Mouse (Mus musculus) forebrain, embryonic 12.5 days (tissue): ENCODE results near the gene Hamp. TPM values are rescaled to one million over a fixed set of nuclear protein-coding genes. Genes with fewer than 3 reads are reported as not detected.
"Not testable (repeated sequence)": the region's sequence is repeated elsewhere in the genome, so short reads cannot be mapped to it uniquely, and the experiment has no call there.

ENCODE experiments used
- ATAC-seq: fragments of 200-750 bp; cut with Nextera tagmentation; 2 replicates; pipeline ENCODE4 v1.8.0; 2017; ENCODE audit warnings: moderate TSS enrichment; ENCODE audit not compliant: low FRiP score
- H3K27ac ChIP-seq: fragments of 300-500 bp; sonication (generic); 2 replicates; pipeline ENCODE4 v1.5.1; 2016; ENCODE audit warnings: mild to moderate bottlenecking
- H3K27me3 ChIP-seq: fragments of 300-500 bp; sonication (generic); 2 replicates; pipeline ENCODE4 v1.6.1; 2016; ENCODE audit warnings: mild to moderate bottlenecking
- H3K36me3 ChIP-seq: fragments of 300-500 bp; sonication (generic); replicated peaks from 2 replicates; pipeline ENCODE4 v1.6.1; 2016; ENCODE audit warnings: mild to moderate bottlenecking
- H3K4me1 ChIP-seq: fragments of 300-500 bp; sonication (generic); 2 replicates; pipeline ENCODE4 v1.6.1; 2016
- H3K4me2 ChIP-seq: fragments of 300-500 bp; sonication (generic); 2 replicates; pipeline ENCODE4 v1.6.1; 2016; ENCODE audit warnings: mild to moderate bottlenecking, moderate library complexity
- H3K4me3 ChIP-seq: fragments of 300-500 bp; sonication (generic); replicated peaks from 2 replicates; pipeline ENCODE4 v1.5.1; 2016; ENCODE audit warnings: mild to moderate bottlenecking
- H3K9ac ChIP-seq: fragments of 300-500 bp; sonication (generic); 2 replicates; pipeline ENCODE4 v1.6.1; 2016; ENCODE audit warnings: mild to moderate bottlenecking
- H3K9me3 ChIP-seq: fragments of 300-500 bp; sonication (generic); 2 replicates; pipeline ENCODE4 v1.6.1; 2016
- WGBS: fragments of 180-500 bp; shearing (Covaris S2); methylation state at CpG from one replicate; pipeline ENCODE4 v1.1.7; 2016; 5-methylcytosine and 5-hydroxymethylcytosine counted together
- polyA plus RNA-seq: library from polyadenylated mRNA; unstranded; fragments of >200 nt; fragmentation: Nextera tagmentation; extraction: Ambion mirVana; gene quantifications from 2 replicates; pipeline ENCODE4 v1.2.1, GENCODE M21; 2016

Gene Hamp
- polyA plus RNA-seq, 1 experiment from 2014 or later: not detected

DNA sequence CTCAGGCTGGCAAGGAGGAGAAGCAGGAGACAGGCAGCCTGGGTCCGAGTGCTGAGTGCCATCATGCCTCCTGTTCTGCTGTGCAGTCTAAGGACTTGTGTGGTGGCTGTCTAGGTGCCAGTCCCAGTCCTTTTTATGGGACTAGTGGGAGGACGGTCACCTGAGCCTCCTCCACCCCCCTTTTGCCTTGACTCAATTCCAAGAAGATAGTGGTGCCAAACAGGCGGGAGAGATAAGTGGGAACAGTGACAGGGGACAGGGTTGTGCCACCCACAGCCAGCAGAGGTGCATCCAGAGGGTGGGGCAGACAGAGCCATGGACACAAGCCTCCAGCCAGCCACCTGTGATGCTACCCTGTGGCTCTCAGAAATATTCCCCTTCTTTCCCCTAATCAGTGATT lies 19.8 kb downstream of the Hamp start:
- Histone ChIP-seq H3K4me1 (no peaks in the 10 kb centered on the region), H3K27me3 (no peaks in the 10 kb centered on the region), H3K4me3 (no peak overlapping the region), H3K9me3 (no peaks in the 10 kb centered on the region), H3K9ac (no peak overlapping the region), H3K27ac (no peak overlapping the region), H3K36me3 (no peaks in the 10 kb centered on the region), H3K4me2 (no peak overlapping the region)
- 69% methylated on average over 3 of the region's 3 CpGs for WGBS
- ATAC-seq: no peak

DNA sequence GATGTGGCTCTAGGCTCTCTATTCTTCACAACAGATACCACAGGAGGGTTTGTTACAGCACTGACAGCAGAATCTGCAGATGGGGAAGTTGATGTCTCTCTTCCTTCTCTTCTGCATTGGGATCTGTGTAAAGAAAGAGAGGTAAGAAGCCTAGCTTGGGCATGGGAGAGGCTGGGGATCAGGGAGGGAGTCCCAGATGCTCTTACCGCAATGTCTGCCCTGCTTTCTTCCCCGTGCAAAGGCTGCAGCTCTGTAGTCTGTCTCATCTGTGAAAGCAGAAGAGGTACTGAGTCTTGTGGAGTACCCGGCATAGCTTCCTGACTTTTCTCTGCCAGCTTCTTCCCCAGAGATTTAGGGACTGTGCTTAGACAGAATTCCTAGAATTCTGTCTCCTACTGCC lies 21.3 kb downstream of the Hamp start:
- H3K4me1 ChIP-seq, H3K27me3 ChIP-seq, H3K9me3 ChIP-seq, H3K4me2 ChIP-seq, ATAC-seq, H3K9ac ChIP-seq, H3K27ac ChIP-seq, H3K4me3 ChIP-seq, H3K36me3 ChIP-seq: not testable (repeated sequence)
- 46% methylated on average over 3 of the region's 3 CpGs for WGBS

DNA sequence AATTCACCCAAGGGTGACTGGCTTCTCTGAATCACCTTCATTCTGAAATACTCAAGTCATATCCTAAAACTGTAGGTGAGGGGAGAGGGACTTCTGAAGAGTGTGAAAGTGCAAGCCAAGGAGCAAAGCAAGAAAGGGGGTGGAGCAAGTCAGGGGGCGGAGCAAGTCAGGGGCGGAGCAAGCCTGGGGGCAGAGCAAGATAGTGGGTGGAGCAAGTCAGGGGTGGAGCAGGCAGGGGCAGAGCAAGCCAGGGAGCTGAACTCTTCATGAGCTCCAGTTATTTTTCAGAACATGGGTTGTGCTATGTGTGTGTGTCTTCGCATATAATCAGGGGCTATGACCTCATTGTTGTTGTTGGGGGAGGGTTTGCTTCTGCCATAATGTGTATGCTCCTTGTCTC lies 23.6 kb downstream of the Hamp start:
- Histone ChIP-seq H3K9ac (no peak overlapping the region), H3K9me3 (no peaks in the 10 kb centered on the region), H3K4me2 (no peak overlapping the region), H3K36me3 (no peaks in the 10 kb centered on the region), H3K27ac (no peak overlapping the region), H3K4me1 (peaks cover 4% of the 10 kb centered on the region), H3K4me3 (no peak overlapping the region), H3K27me3 (no peaks in the 10 kb centered on the region)
- WGBS: 78% methylated on average over 3 of the region's 3 CpGs
- ATAC-seq: no peak

DNA sequence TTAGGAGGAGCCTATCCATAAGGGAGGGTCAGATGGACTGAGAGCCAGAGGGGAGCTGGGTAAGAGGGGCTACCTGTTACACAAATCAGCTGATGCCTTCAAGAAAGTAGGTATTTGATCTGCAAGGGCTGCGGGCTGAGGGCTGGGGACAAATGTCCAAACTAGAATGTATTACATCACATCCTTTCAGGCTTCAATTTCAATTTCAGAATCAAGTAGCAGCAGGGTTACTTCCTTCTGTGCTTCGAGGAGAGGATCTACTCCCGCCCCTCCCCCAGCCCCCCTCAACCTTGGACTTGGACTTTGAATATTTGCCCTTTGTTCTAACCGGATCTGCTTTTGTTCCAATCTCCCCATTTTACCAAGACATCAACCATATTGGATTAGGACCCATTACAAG lies 26.6 kb downstream of the Hamp start:
- peaks cover 4% of the 10 kb centered on the region for H3K4me1 ChIP-seq
- no peak overlapping the region for H3K9ac ChIP-seq
- no peaks in the 10 kb centered on the region for H3K36me3 ChIP-seq
- no peak overlapping the region for H3K4me2 ChIP-seq
- H3K4me3 ChIP-seq: no peak overlapping the region
- H3K9me3 ChIP-seq: no peaks in the 10 kb centered on the region
- H3K27me3 ChIP-seq: no peaks in the 10 kb centered on the region
- 48% methylated on average over 4 of the region's 4 CpGs for WGBS
- H3K27ac ChIP-seq: no peak overlapping the region
- ATAC-seq: no peak

DNA sequence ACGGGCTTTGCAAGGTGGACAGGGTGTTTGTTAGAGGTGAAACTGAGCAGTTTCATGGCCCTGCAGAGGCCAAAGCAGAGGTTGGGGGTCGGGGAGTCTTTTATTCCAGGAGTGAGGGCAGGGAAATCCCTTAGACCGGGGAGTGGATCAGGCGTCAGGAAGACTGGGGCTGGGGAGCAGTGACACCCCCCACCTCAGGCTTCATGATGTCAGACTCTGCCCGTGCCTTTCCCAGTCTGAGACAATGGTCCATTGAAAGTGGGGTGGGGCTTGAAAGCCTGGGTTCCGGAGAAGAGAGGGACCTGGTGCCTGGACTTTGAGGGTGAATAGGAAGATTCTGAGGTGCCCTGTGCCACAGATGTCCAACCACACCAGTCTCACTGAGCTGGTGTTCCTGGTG lies 27.1 kb downstream of the Hamp start:
- Histone ChIP-seq H3K27ac (no peak overlapping the region), H3K4me1 (peaks cover 4% of the 10 kb centered on the region), H3K9ac (no peak overlapping the region), H3K4me2 (no peak overlapping the region), H3K27me3 (no peaks in the 10 kb centered on the region), H3K4me3 (no peak overlapping the region), H3K9me3 (no peaks in the 10 kb centered on the region), H3K36me3 (no peaks in the 10 kb centered on the region)
- no peak for ATAC-seq
- WGBS: 12% methylated on average over 6 of the region's 6 CpGs

DNA sequence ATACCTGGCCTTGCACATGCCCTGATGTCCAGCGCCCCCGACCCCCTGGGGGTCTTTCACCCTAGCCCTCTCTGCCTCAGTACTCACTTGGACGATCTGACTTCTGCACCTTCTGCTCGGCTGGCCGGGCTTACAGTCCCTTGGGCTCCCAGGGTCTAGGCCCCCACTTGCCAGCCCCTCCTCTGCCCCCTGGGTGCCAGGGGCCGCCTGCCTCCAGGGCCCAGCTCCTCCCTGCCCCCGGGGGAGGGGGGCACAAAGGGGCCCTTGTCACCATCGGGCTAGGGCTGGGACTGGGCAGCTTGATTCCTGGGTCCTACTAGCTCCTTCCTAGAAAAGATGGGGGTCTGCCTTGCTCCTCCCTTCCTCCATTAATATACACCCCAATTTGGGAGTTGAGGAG lies 29.1 kb downstream of the Hamp start, which contains the start of gene Mag:
TSS of gene Mag (minus strand) at position 142 of the 400 bp plus-strand sequence.
- Histone ChIP-seq H3K4me3 (no peak within 1 kb of the TSS), H3K36me3 (no peaks in the 10 kb centered on the region)
- 78% methylated on average over 8 of the region's 8 CpGs for WGBS

DNA sequence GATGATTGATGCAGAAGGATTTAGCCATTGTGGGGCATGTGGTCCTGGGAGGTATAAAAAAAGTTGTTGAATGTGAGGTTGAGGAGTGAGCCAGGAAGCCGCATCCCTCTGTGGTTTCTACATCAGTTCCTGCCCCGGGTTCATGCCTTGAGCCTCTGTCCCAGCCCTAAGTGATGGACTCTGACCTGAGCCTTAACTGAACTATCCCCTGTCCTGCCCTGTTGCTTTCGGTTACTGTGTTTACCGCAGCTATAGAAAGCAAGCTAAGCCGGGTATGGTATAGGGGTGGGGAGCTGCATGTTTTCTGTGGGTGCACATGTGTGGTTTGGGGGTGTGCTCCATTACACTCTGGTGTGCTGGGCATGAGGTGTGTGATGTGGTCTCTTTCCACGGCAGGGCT lies 34.1 kb downstream of the Hamp start:
- no peaks in the 10 kb centered on the region for H3K36me3 ChIP-seq
- H3K4me1 ChIP-seq: peaks cover 9% of the 10 kb centered on the region
- no peak overlapping the region for H3K9ac ChIP-seq
- H3K27ac ChIP-seq: no peak overlapping the region
- H3K27me3 ChIP-seq: peaks cover 22% of the 10 kb centered on the region
- H3K9me3 ChIP-seq: no peaks in the 10 kb centered on the region
- no peak for ATAC-seq
- WGBS: 78% methylated on average over 6 of the region's 6 CpGs
- no peak overlapping the region for H3K4me2 ChIP-seq
- H3K4me3 ChIP-seq: no peak overlapping the region

More for the DNA sequence above, 29.1 kb downstream of the Hamp start, which contains the start of gene Mag:
- Histone ChIP-seq H3K9ac (no peak within 1 kb of the TSS), H3K4me1 (peaks cover 4% of the 10 kb centered on the region), H3K27me3 (no peaks in the 10 kb centered on the region), H3K9me3 (no peaks in the 10 kb centered on the region), H3K27ac (no peak within 1 kb of the TSS), H3K4me2 (no peak within 1 kb of the TSS)
- ATAC-seq: no peak

DNA sequence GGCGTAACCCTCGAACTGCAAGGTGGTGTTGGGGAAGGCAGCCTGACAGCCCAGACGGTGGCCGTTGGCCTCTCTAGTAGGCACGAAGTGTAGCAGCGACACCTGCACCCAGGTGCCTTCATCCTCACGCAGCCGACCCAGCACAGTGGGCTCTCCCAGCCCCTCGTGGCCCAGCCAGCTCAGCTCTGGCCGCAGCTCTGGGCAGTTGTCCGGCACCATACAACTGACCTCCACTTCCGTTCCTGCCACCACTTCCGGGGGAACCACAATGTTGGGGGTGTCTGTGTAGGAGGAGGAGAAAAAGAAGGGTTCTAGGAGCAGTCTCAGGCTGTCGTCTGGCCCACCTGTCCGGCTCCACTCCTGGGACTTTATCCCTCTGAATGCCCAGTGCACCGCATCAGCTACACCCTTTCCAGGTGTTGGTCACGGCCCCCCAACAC lies 34.8 kb downstream of the Hamp start:
- peaks cover 22% of the 10 kb centered on the region for H3K27me3 ChIP-seq
- no peaks in the 10 kb centered on the region for H3K36me3 ChIP-seq
- ATAC-seq: peak; percentile 23; the same call in 1 of the 2 replicates
- H3K9me3 ChIP-seq: no peaks in the 10 kb centered on the region
- H3K4me2 ChIP-seq: peak overlapping the region; percentile 55
- H3K4me1 ChIP-seq: peaks cover 9% of the 10 kb centered on the region
- 31% methylated on average over 17 of the region's 17 CpGs for WGBS
- H3K27ac ChIP-seq: no peak overlapping the region
- 0 out of 2 replicates have a peak overlapping the region, but pooled peaks have one; percentile 25 for H3K9ac ChIP-seq
- H3K4me3 ChIP-seq: peak overlapping the region; percentile 30

DNA sequence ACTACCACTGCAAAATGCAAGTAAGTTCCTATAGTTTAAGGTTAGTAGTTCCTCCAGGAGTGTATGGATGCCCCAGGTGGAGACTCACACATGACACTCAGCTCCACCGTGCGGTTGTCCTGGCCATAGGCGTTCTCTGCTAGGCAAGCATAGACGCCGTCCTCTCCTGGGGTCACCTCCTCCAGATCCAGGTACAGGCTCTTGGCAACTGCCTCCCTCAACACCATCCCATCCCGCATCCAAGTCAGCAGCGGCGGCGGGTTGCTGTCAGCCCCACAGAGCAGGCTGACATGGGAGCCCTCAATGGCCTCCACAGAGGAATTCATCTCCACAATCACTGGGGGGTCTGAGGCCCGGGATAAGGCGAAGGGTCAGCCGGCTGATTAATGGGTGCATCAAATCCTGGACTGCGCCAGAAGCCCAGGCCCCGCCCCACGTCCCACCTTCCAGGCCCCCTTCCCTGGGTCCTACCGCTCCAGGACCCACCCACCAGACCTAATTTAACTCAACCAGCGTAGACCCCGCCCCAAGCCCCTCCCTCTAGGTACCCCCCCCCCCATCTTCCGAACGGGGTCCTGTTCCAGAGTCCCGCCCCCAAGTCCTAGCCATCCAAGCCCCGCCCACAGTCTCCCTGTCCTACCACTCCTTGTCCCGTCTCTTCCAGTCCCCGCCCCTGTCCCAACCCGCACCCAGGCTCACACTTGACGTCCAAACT lies 35.4 kb downstream of the Hamp start:
- peak overlapping the region; percentile 30 for H3K4me3 ChIP-seq
- no peak overlapping the region for H3K27ac ChIP-seq
- H3K9ac ChIP-seq: 0 out of 2 replicates have a peak overlapping the region, but pooled peaks have one; percentile 25
- H3K4me1 ChIP-seq: peaks cover 9% of the 10 kb centered on the region
- no peaks in the 10 kb centered on the region for H3K9me3 ChIP-seq
- H3K36me3 ChIP-seq: no peaks in the 10 kb centered on the region
- ATAC-seq: peak; percentile 55; the same call in 1 of the 2 replicates
- WGBS: 3% methylated on average over 21 of the region's 26 CpGs
- H3K27me3 ChIP-seq: peaks cover 22% of the 10 kb centered on the region
- peak overlapping the region; percentile 55 for H3K4me2 ChIP-seq

DNA sequence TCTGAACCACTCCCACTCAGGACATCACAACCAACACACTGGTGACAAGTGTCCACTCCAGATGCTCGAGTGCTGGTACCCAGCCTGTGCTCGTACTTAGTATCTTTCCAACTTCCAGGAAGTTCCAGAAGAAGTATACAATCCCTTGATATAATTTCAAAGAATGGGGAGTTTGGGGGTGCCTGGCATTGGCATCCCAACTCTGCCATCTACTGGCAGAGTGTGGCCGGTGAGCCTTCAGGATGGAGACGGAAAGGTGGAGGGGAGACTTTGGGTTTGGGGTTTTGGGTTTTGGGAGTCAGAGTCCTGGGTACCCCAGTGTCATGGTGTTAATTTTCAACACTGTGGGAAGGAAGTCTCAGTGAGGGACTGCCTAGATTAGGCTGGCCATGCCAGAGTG lies 39.8 kb downstream of the Hamp start:
- Histone ChIP-seq H3K4me3 (no peak overlapping the region), H3K9ac (no peak overlapping the region), H3K27me3 (peaks cover 22% of the 10 kb centered on the region), H3K4me1 (peaks cover 9% of the 10 kb centered on the region), H3K27ac (no peak overlapping the region), H3K36me3 (no peaks in the 10 kb centered on the region), H3K4me2 (no peak overlapping the region), H3K9me3 (no peaks in the 10 kb centered on the region)
- 53% methylated on average over 4 of the region's 4 CpGs for WGBS
- no peak for ATAC-seq

DNA sequence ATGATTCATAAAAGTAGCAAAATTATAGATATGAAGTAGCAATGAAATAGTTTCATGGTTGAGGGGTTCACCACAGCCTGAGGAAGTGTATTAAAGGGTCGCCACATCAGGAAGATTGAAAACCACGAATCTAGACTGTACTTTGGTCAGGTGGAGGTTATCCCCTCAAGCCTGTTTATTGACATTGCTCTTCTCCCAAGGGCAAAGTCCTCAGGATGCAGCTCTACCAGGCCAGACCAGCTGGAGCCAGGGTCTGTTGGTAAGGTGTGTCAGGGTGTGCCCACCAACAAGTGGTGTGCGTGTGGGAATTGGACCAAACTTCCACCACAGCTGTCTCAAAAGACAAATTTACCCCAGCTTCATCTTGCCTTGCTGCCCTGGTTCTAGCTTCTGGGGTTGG lies 48.6 kb downstream of the Hamp start:
- no peaks in the 10 kb centered on the region for H3K4me1 ChIP-seq
- H3K27me3 ChIP-seq: no peaks in the 10 kb centered on the region
- no peak overlapping the region for H3K27ac ChIP-seq
- no peaks in the 10 kb centered on the region for H3K9me3 ChIP-seq
- H3K4me3 ChIP-seq: no peak overlapping the region
- H3K9ac ChIP-seq: no peak overlapping the region
- 90% methylated on average over 3 of the region's 3 CpGs for WGBS
- no peak for ATAC-seq
- no peak overlapping the region for H3K4me2 ChIP-seq
- no peaks in the 10 kb centered on the region for H3K36me3 ChIP-seq

DNA sequence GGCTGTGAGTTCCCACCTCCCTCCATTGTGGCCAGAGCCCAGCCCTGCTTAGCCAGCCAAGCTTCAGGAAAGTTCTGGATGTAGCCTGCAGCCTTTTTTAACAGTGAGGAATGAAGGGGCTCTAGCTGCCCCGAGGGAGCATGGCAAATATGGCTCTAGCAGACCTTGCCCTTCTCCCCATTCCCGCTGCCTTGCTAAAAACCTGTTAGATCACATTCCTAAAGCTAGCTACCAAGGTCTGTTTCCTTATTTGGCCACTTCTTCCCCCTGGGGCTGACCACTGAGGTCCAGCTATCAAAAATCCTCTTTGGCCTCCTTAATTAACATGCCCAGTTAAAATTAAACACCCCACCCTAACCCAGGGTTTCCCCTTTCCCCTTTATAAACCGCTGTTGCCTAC lies 51.3 kb downstream of the Hamp start:
- no peaks in the 10 kb centered on the region for H3K9me3 ChIP-seq
- 67% methylated on average over 3 of the region's 3 CpGs for WGBS
- no peaks in the 10 kb centered on the region for H3K36me3 ChIP-seq
- no peak overlapping the region for H3K4me2 ChIP-seq
- no peaks in the 10 kb centered on the region for H3K4me1 ChIP-seq
- no peaks in the 10 kb centered on the region for H3K27me3 ChIP-seq
- H3K27ac ChIP-seq: no peak overlapping the region
- no peak overlapping the region for H3K4me3 ChIP-seq
- ATAC-seq: no peak
- no peak overlapping the region for H3K9ac ChIP-seq
